Mouse (Mus musculus) heart, adult 2 months (tissue): ENCODE measurements around the gene Gm12794.
"Not testable (repeated sequence)": the region's sequence is repeated elsewhere in the genome, so short reads cannot be mapped to it uniquely, and the experiment has no call there.

ENCODE experiments used
- CTCF ChIP-seq: fragments of 200-600 bp; IDR thresholded peaks from 2 replicates; pipeline ENCODE4 v1.8.1; 2022; ENCODE audit warnings: antibody characterized with exemption, mild to moderate bottlenecking, moderate library complexity
- EP300 ChIP-seq: fragments of 200-500 bp; IDR thresholded peaks from 2 replicates; pipeline ENCODE4 v1.6.1; 2011; ENCODE audit warnings: low read depth, low read length, control low read depth; ENCODE audit not compliant: insufficient read depth
- POLR2A ChIP-seq: fragments of 200-500 bp; IDR thresholded peaks from 2 replicates; pipeline ENCODE4 v1.6.1; 2011; ENCODE audit warnings: mild to moderate bottlenecking, low read depth, low read length, control low read depth; ENCODE audit not compliant: insufficient read depth

DNA sequence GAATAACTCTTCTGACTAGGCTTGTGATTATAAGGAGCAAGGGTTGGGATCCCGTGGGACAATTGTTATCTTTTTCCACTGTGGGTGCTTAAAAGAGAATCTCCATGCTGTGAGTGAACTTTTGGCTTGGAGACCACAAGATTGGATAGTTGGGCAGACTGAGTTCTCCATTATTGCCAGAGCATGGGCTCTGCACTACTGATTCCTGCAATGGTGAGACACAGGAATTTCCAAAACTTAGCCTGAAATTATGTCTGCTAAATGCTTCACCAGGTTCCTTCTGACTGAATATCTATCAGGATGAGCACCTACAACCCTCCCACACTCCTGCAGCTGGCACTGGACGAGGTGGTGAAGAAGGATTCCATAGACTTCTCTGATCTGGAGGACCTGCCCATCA lies at the start of gene Gm12794:
- TF ChIP-seq CTCF, POLR2A, EP300: not testable (repeated sequence)
